Mouse (Mus musculus): ENCODE results near the gene Ncor2. TPM values are rescaled to one million over a fixed set of nuclear protein-coding genes. Genes with fewer than 3 reads are reported as not detected.
A peak's percentile ranks its signal among the peaks of the same experiment; 100 is the strongest.

Ncor2 gene
- polyA plus RNA-seq, 1 experiment = 91.1 TPM

DNA sequence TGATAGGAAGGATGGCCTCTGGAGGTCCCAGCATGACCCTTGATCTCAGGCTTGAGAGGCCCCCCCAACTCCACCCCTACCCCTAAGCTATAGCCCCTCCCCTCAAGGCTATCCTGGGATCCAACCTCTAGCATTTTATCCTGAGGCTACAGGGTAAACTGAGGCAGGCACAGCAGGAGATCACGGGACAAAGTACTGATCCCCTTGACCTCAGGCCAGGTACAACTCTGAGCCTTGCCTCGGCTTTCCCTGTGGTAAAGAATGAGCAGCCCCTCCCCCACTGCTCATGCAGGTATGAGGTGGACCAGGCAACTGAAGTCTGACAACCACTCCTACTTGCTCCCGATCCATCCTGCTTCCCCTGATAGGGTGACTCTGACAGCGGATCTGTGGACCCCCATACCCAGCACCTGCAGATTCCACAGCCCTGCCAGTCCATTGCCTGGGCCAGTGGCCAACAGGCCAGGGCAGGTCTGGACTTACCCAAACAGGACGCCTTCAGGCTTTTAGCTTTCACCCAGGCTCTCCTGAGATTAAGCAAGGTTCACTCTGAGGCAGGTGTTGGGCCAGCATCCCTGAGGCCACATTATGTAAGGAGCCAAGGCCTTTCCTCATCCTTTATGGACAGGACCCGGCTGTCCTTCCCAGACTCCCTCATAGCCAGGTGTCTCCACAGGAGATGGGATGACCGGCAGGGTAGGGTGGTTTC is 11.2 kb upstream of the Ncor2 start:
- H3K4me3 ChIP-seq (ENCODE audit: insufficient read depth, poor library complexity, severe bottlenecking) = no peak overlapping the region
- no peaks in the 10 kb centered on the region for H3K36me3 ChIP-seq (ENCODE audit: control insufficient read depth, insufficient read depth)
- H3K79me3 ChIP-seq (ENCODE audit: low read depth) = no peaks in the 10 kb centered on the region
- H3ac ChIP-seq (ENCODE audit: control insufficient read depth, insufficient read length, low read depth) = no peak overlapping the region
- no peaks in the 10 kb centered on the region for H3K27me3 ChIP-seq (ENCODE audit: control insufficient read depth, insufficient read depth, insufficient read length)
- H3K79me2 ChIP-seq (ENCODE audit: control insufficient read depth, insufficient read depth) = no peaks in the 10 kb centered on the region
- no peak for TF ChIP-seq MAX (IDR thresholded peaks at IDR 0.05)
- TF ChIP-seq MYOD1 (IDR thresholded peaks at IDR 0.05; ENCODE audit: control insufficient read depth, insufficient read length, low read depth) = no peak
- no peak for TF ChIP-seq CEBPB (IDR thresholded peaks at IDR 0.05; ENCODE audit: low read depth)
- no peak for TF ChIP-seq USF1 (IDR thresholded peaks at IDR 0.05; ENCODE audit: low read depth)

DNA sequence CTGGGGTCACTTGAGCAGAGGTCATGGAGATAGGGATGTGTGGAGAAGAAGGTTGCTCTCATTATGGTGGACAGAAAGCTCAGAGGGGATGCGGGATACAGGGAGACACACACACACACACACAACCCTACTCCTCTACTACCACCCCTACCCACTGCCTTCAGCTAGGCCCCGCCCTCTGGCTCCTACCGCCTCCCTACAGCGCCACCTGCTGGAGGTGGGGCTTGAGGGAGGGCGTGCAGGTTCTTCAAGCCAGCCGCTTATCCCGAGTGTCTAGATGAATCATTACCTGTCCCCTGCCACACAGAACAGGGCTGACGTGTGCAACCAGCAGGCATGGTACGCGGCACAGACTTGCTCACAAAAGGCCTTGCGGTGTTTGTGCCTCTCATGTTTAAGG is 10.6 kb upstream of the Ncor2 start:
- H3K4me3 ChIP-seq (ENCODE audit: insufficient read depth, poor library complexity, severe bottlenecking) = no peak overlapping the region
- no peaks in the 10 kb centered on the region for H3K79me3 ChIP-seq (ENCODE audit: low read depth)
- H3K79me2 ChIP-seq (ENCODE audit: control insufficient read depth, insufficient read depth) = no peaks in the 10 kb centered on the region
- no peaks in the 10 kb centered on the region for H3K36me3 ChIP-seq (ENCODE audit: control insufficient read depth, insufficient read depth)
- no peak for TF ChIP-seq FOSL1 (IDR thresholded peaks at IDR 0.05; ENCODE audit: insufficient read depth, low read length, poor library complexity, severe bottlenecking)
- peak; percentile 75 for TF ChIP-seq CTCF (IDR thresholded peaks at IDR 0.05; ENCODE audit: control insufficient read depth, insufficient read depth, insufficient read length)
- no peaks in the 10 kb centered on the region for H3K27me3 ChIP-seq (ENCODE audit: control insufficient read depth, insufficient read depth, insufficient read length)
- no peak overlapping the region for H3ac ChIP-seq (ENCODE audit: control insufficient read depth, insufficient read length, low read depth)

DNA sequence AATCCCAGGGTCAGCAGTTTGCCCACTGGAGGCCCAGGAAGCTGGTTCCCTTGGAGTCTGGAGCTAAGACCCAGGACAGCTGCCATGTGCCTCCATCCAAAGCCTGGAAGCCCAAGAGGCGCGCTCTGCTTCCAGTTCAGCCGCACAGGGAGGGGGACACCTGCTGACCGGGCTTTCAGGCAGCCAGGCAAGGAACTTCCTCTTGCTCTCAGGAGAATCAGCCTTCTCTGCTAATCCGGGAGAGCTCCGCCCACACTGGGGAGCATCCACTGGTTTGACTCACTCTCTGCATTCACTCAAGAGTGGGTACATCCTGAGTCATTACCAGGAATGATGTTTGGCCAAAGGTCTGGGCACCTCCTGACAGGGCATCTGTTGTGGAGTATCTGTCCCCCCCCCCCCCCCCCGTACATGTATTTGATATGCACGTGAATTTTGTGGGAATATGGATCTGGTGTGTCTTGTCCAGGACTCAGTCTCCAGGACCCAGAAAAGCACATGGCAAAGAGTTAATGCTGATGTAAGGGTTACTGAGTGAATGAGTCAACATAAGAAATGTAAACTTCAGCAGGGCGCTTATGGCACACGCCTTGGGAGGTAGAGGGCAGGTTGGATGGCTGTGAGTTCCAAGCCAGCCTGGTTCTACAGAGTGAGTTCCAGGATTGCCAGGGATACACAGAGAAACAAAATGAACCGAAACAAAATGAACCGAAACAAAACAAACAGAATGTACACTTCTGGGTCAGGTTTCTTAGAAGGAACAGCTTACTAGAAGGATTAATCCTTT is 10.0 kb upstream of the Ncor2 start:
- no peaks in the 10 kb centered on the region for H3K27me3 ChIP-seq (ENCODE audit: control insufficient read depth, insufficient read depth, insufficient read length)
- H3K79me3 ChIP-seq (ENCODE audit: low read depth) = no peaks in the 10 kb centered on the region
- no peak overlapping the region for H3K4me3 ChIP-seq (ENCODE audit: insufficient read depth, poor library complexity, severe bottlenecking)
- H3ac ChIP-seq (ENCODE audit: control insufficient read depth, insufficient read length, low read depth) = no peak overlapping the region
- TF ChIP-seq MYOD1 (IDR thresholded peaks at IDR 0.05; ENCODE audit: control insufficient read depth, insufficient read length, low read depth) = peak; percentile 9
- TF ChIP-seq MYOG (IDR thresholded peaks at IDR 0.05; ENCODE audit: control insufficient read depth, extremely low read depth, insufficient read length) = no peak
- peak; percentile 13 for TF ChIP-seq CTCF (IDR thresholded peaks at IDR 0.05; ENCODE audit: control insufficient read depth, insufficient read depth, insufficient read length)
- no peaks in the 10 kb centered on the region for H3K36me3 ChIP-seq (ENCODE audit: control insufficient read depth, insufficient read depth)
- H3K79me2 ChIP-seq (ENCODE audit: control insufficient read depth, insufficient read depth) = no peaks in the 10 kb centered on the region

DNA sequence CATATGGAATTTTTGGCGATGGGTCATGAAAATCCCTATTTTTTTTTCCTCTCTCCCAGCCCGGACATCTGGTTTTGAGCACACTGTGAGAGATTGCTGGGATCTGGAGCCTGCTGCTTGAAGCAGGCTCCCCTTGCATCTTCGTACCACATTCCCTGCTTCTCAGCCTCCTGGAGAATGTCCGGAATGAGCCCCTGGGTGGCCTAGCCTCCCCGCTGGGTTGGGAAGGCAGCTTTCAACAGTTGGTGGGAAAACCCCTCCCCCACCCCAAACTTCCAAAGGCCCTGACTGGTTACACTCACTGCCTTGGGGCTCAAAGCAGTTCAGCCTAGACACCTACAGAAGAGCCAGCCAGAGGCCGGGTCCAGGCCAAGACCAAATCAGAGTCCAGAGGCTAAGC is 5.8 kb upstream of the Ncor2 start:
- H3K79me3 ChIP-seq (ENCODE audit: low read depth) = no peaks in the 10 kb centered on the region
- no peaks in the 10 kb centered on the region for H3K36me3 ChIP-seq (ENCODE audit: control insufficient read depth, insufficient read depth)
- no peaks in the 10 kb centered on the region for H3K79me2 ChIP-seq (ENCODE audit: control insufficient read depth, insufficient read depth)
- TF ChIP-seq MYOG (IDR thresholded peaks at IDR 0.05; ENCODE audit: control insufficient read depth, extremely low read depth, insufficient read length) (no peak), FOSL1 (IDR thresholded peaks at IDR 0.05; ENCODE audit: insufficient read depth, low read length, poor library complexity, severe bottlenecking) (no peak), CEBPB (IDR thresholded peaks at IDR 0.05; ENCODE audit: low read depth) (no peak), USF1 (IDR thresholded peaks at IDR 0.05; ENCODE audit: low read depth) (no peak), MAX (IDR thresholded peaks at IDR 0.05) (no peak), CTCF (IDR thresholded peaks at IDR 0.05; ENCODE audit: control insufficient read depth, insufficient read depth, insufficient read length) (no peak), MYOD1 (IDR thresholded peaks at IDR 0.05; ENCODE audit: control insufficient read depth, insufficient read length, low read depth) (no peak)
- no peak overlapping the region for H3ac ChIP-seq (ENCODE audit: control insufficient read depth, insufficient read length, low read depth)
- H3K27me3 ChIP-seq (ENCODE audit: control insufficient read depth, insufficient read depth, insufficient read length) = no peaks in the 10 kb centered on the region
- H3K4me3 ChIP-seq (ENCODE audit: insufficient read depth, poor library complexity, severe bottlenecking) = no peak overlapping the region

DNA sequence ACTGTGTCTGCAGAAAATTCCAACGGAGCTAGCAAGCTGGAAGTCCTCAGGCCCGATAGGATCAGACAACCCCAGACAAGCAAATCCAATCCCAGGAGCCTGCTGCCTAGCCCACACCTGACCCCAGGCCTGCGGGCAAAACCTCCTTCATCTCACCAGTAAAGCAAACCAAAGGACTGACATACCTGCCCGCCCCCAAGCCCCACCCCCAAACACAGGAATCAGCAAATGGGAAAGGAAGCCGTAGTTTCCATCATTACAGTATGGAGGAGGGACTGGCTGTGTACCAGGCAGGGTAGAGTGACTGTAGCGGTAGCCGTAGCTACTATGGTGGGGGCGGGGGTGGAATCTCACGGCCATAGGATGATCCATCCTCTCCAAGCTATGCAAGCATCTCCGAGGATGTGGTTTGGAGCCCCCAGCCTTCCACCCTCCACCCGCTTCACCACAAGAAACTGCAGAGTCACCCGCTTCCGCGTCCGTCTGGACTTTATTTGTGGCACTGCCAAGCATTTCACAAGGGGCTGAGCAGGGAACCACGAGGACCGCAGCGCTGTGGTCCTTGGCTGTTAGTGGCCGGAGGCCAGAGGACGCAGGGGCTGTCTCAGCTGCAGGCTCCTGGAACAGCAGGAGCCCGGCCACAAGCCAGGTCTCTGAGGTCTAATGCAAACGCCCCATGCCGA is 4.4 kb upstream of the Ncor2 start:
- Histone ChIP-seq H3K79me3 (ENCODE audit: low read depth) (peaks cover 2% of the 10 kb centered on the region), H3K4me3 (ENCODE audit: insufficient read depth, poor library complexity, severe bottlenecking) (no peak overlapping the region), H3ac (ENCODE audit: control insufficient read depth, insufficient read length, low read depth) (no peak overlapping the region), H3K27me3 (ENCODE audit: control insufficient read depth, insufficient read depth, insufficient read length) (no peaks in the 10 kb centered on the region), H3K79me2 (ENCODE audit: control insufficient read depth, insufficient read depth) (peaks cover 3% of the 10 kb centered on the region), H3K36me3 (ENCODE audit: control insufficient read depth, insufficient read depth) (no peaks in the 10 kb centered on the region)
- TF ChIP-seq MYOG (IDR thresholded peaks at IDR 0.05; ENCODE audit: control insufficient read depth, extremely low read depth, insufficient read length) (no peak), CEBPB (IDR thresholded peaks at IDR 0.05; ENCODE audit: low read depth) (peak; percentile 88), FOSL1 (IDR thresholded peaks at IDR 0.05; ENCODE audit: insufficient read depth, low read length, poor library complexity, severe bottlenecking) (no peak), MAX (IDR thresholded peaks at IDR 0.05) (peak; percentile 95), CTCF (IDR thresholded peaks at IDR 0.05; ENCODE audit: control insufficient read depth, insufficient read depth, insufficient read length) (no peak), MYOD1 (IDR thresholded peaks at IDR 0.05; ENCODE audit: control insufficient read depth, insufficient read length, low read depth) (peak; percentile 17)
